Mouse (Mus musculus) intestine, embryonic 16.5 days (tissue): ENCODE measurements around the gene Pik3r5. TPM values are rescaled to one million over a fixed set of nuclear protein-coding genes. Genes with fewer than 3 reads are reported as not detected.

Source experiments
- ATAC-seq: fragments of 200-750 bp; cut with Nextera tagmentation; 2 replicates; pipeline ENCODE4 v1.8.0; 2017; ENCODE audit warnings: moderate TSS enrichment, moderate library complexity
- H3K27ac ChIP-seq: fragments of 300-500 bp; sonication (generic); 2 replicates; pipeline ENCODE4 v1.5.1; 2014; ENCODE audit warnings: mild to moderate bottlenecking, low read length
- H3K27me3 ChIP-seq: fragments of 300-500 bp; sonication (generic); replicated peaks from 2 replicates; pipeline ENCODE4 v1.6.1; 2014; ENCODE audit warnings: low read length, control low read depth, mixed read lengths; ENCODE audit not compliant: control insufficient read depth, insufficient read depth
- H3K36me3 ChIP-seq: fragments of 300-500 bp; sonication (generic); 2 replicates; pipeline ENCODE4 v1.6.1; 2014; ENCODE audit warnings: low read length, control low read depth; ENCODE audit not compliant: control insufficient read depth, insufficient read depth
- H3K4me1 ChIP-seq: fragments of 300-500 bp; sonication (generic); 2 replicates; pipeline ENCODE4 v1.6.1; 2014; ENCODE audit warnings: low read length, control low read depth, mixed read lengths; ENCODE audit not compliant: control insufficient read depth, insufficient read depth
- H3K4me2 ChIP-seq: fragments of 300-500 bp; sonication (generic); 2 replicates; pipeline ENCODE4 v1.6.1; 2014; ENCODE audit warnings: low read depth, low read length, control low read depth
- H3K4me3 ChIP-seq: fragments of 300-500 bp; sonication (generic); 2 replicates; pipeline ENCODE4 v1.5.1; 2014; ENCODE audit warnings: mild to moderate bottlenecking, low read length
- H3K9ac ChIP-seq: fragments of 300-500 bp; sonication (generic); 2 replicates; pipeline ENCODE4 v1.6.1; 2014; ENCODE audit warnings: low read depth, low read length
- H3K9me3 ChIP-seq: fragments of 300-500 bp; sonication (generic); 2 replicates; pipeline ENCODE4 v1.6.1; 2016; ENCODE audit warnings: low read length, control low read depth; ENCODE audit not compliant: control insufficient read depth
- WGBS: fragments of 180-500 bp; shearing (Covaris S2); extraction: QIAGEN DNeasy Blood & Tissue Kit; methylation state at CpG from one replicate; pipeline ENCODE4 v1.1.7; 2014; 5-methylcytosine and 5-hydroxymethylcytosine counted together
- polyA plus RNA-seq: library from polyadenylated mRNA; unstranded; fragments of >200 nt; fragmentation: Nextera tagmentation; extraction: Ambion mirVana; gene quantifications from 2 replicates; pipeline ENCODE4 v1.2.1, GENCODE M21; 2015

The Pik3r5 gene
- polyA plus RNA-seq, 1 experiment from 2014 or later = 0.54 TPM

DNA sequence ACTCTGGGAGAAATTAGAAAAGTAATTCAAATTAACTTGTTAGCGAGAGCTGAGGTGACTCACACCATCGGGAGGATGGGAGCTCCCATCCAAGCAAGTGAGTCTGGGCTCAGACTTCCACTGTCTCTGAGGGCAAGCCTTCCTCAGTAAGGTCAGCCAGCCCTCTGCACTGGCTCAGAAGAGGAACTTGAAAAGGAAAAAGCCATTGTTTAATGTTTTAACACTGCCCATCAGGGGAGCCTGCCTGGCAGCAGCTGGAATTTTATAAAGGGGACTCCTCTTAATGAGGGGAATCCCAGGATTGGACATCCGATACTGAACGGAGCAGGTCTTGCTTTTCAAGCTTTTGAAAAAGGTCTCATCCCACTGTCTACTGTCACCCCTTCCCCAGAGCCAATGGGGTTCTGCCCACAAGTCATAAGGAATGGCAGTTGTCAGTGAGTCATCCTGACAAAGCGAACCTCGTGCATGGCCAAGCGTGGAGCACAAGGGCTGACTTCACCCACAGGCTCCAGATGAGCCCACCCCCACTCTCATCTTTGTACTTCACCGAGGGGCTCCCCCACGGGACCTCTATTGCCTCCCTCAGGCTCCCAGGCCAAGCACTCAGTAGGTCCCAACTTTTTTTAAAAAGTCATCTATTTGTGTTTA is 36.2 kb downstream of the Pik3r5 start:
- 72% methylated on average over 9 of the region's 9 CpGs for WGBS

DNA sequence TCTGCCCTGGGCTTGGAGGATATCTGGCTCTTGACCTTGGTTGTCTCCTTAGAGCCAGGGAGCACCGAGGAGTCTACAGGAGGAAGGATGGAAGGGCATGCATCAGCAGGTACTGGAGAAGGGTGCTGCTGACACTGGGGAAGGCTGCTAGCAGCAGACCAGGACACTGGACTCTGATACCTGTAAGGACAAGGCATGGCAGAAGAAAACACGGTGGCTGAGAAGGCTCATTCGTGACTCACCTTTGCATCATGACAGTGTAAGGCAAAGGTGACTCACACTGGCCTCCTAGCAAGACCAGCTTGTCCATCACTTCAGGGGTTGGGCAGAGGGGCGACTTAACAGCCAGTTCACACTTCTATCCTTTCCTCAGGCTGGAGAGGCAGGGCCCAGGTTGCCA is 37.0 kb downstream of the Pik3r5 start:
- Histone ChIP-seq H3K9me3 (no peaks in the 10 kb centered on the region), H3K4me2 (no peak overlapping the region), H3K27ac (no peak overlapping the region), H3K4me3 (no peak overlapping the region), H3K27me3 (no peaks in the 10 kb centered on the region; the same call in 1 of the 2 replicates), H3K9ac (no peak overlapping the region), H3K36me3 (no peaks in the 10 kb centered on the region), H3K4me1 (no peaks in the 10 kb centered on the region)
- no peak for ATAC-seq
- 74% methylated on average over 4 of the region's 4 CpGs for WGBS

More for the DNA sequence above, 36.2 kb downstream of the Pik3r5 start:
- no peaks in the 10 kb centered on the region for H3K9me3 ChIP-seq
- no peak overlapping the region for H3K4me2 ChIP-seq
- no peak overlapping the region for H3K9ac ChIP-seq
- H3K27ac ChIP-seq = no peak overlapping the region
- H3K4me1 ChIP-seq = no peaks in the 10 kb centered on the region
- H3K27me3 ChIP-seq = no peaks in the 10 kb centered on the region
- no peak overlapping the region for H3K4me3 ChIP-seq
- no peaks in the 10 kb centered on the region for H3K36me3 ChIP-seq
- ATAC-seq = no peak

DNA sequence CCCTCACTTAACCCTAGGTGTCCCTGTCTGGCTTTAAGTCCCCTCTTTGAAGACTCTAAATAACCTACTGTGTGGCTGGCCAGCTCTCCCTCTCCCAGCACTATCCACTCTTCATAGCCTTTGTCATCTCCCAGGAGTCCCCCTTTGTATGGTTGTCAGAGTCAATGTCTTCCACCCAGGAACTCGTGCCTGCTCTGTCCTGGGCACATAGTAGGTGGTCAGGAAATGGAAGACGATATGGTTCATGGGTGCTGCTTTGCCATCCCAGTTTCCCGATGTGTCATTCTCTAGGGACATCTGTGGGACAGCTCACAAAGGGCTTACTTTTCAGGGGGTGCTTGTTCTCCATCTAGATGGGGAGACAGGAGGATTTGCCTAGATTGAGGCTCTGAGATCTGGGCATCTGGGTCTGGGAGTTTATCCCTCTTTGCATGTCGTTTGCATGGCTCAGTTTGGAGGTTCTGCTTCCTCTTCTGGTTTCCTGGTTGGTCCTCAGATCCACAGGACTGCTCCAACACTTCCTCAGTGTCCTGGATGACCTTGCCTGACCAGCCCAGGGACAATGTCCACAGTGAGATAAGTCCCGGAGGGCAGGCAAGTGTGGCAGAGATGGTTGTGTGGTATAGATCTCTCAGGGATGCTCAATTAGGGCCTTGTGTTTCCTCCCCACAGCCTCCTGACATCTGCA is 40.4 kb downstream of the Pik3r5 start:
- WGBS = 77% methylated on average over 5 of the region's 5 CpGs
- Histone ChIP-seq H3K9ac (no peak overlapping the region), H3K4me3 (no peak overlapping the region), H3K27me3 (no peaks in the 10 kb centered on the region; the same call in 1 of the 2 replicates), H3K4me1 (no peaks in the 10 kb centered on the region), H3K4me2 (no peak overlapping the region), H3K36me3 (no peaks in the 10 kb centered on the region), H3K27ac (no peak overlapping the region), H3K9me3 (no peaks in the 10 kb centered on the region)
- ATAC-seq = no peak

DNA sequence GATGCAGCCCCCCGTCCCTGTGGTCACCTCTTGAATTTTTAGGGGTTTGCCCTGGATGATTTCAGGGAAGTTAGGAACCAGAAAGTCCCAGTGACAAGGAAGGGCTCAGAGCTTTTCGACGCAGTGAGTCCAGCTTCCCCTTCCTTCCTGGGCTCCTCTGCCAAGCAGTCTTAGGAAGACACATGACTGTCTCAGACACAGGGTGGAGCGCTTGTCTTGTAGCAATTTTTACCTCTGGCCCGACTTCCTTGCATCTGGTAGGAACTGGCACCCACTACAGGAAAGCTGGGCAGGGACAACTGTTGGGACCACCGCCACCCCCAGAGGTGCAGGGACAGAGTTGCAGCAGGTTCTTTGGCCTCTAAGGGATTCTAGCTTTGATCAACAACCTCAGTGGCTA is 42.7 kb downstream of the Pik3r5 start:
- Histone ChIP-seq H3K27me3 (no peaks in the 10 kb centered on the region; the same call in 1 of the 2 replicates), H3K4me3 (no peak overlapping the region), H3K4me1 (no peaks in the 10 kb centered on the region), H3K4me2 (no peak overlapping the region), H3K36me3 (no peaks in the 10 kb centered on the region), H3K27ac (no peak overlapping the region), H3K9me3 (no peaks in the 10 kb centered on the region), H3K9ac (no peak overlapping the region)
- WGBS = 76% methylated on average over 6 of the region's 6 CpGs
- no peak for ATAC-seq

DNA sequence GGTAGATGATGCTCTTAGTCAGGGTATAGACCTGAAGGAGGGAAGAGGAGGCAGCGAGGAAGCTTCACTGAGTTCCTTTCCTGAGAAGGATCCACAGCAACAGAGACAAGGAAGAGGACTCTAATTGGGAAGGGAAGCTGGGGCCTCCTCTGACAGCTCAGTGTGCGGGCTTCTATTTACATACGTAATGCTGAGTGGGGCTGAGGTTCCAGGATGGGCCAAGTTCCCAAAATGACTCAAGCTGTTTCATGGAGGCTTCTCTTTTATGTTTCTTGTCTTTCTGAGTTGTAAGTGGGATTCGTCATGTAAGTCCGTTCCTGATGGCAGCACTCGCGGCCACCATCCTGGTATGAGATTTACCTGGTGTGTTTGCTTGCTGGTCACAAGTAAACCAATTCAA is 43.8 kb downstream of the Pik3r5 start:
- 83% methylated on average over 7 of the region's 7 CpGs for WGBS
- Histone ChIP-seq H3K27ac (no peak overlapping the region), H3K4me2 (no peak overlapping the region), H3K4me1 (no peaks in the 10 kb centered on the region), H3K36me3 (no peaks in the 10 kb centered on the region), H3K27me3 (no peaks in the 10 kb centered on the region; the same call in 1 of the 2 replicates), H3K9ac (no peak overlapping the region), H3K4me3 (no peak overlapping the region), H3K9me3 (no peaks in the 10 kb centered on the region)
- ATAC-seq = no peak

DNA sequence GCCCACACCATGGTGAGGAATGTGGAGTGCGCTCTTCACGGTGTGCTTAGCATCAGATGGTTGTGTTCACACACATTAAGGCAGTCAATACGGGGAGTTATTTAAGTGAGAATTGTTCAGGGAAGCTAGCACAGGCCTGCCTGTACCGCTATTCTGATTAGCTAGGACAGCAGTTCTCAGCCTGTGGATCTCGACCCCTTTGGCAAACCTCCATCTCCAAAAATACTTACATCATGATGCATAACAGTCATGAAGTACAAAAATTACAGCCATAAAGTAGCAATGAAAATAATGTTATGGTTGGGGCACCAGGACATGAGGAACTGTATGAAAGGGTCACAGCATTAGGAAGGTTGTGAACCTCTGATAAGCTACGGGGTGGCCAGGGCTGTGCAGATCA is 45.7 kb downstream of the Pik3r5 start:
- no peak overlapping the region for H3K9ac ChIP-seq
- no peak overlapping the region for H3K4me3 ChIP-seq
- H3K27me3 ChIP-seq = no peaks in the 10 kb centered on the region; the same call in 1 of the 2 replicates
- H3K36me3 ChIP-seq = no peaks in the 10 kb centered on the region
- no peaks in the 10 kb centered on the region for H3K9me3 ChIP-seq
- no peak overlapping the region for H3K4me2 ChIP-seq
- H3K27ac ChIP-seq = no peak overlapping the region
- no peak for ATAC-seq
- 67% methylated on average over 6 of the region's 6 CpGs for WGBS
- no peaks in the 10 kb centered on the region for H3K4me1 ChIP-seq

DNA sequence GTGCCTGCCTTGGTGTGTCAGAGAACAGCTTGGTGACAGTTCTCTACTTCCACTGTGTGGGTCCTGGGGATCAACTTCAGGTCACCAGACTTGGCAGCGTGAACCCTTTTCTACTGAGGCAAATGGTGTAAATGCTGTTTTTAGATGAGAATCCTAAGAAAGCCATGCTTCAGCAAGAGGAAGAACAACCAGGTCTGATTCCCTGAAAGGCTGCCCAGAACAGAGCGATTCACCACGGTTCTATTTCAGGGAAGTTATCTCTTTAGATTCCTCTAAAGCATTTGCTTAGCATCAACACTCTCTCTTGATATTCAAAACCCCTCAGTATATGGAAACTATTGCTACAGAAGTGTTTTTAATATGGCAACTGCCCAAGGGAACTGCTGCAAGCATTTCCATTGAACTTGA is 46.7 kb downstream of the Pik3r5 start:
- H3K27ac ChIP-seq = no peak overlapping the region
- H3K4me2 ChIP-seq = no peak overlapping the region
- H3K27me3 ChIP-seq = peaks cover under 1% of the 10 kb centered on the region; the same call in 1 of the 2 replicates
- H3K9me3 ChIP-seq = no peaks in the 10 kb centered on the region
- no peaks in the 10 kb centered on the region for H3K36me3 ChIP-seq
- ATAC-seq = no peak
- 68% methylated on average over 3 of the region's 3 CpGs for WGBS
- H3K4me1 ChIP-seq = no peaks in the 10 kb centered on the region
- no peak overlapping the region for H3K9ac ChIP-seq
- no peak overlapping the region for H3K4me3 ChIP-seq

DNA sequence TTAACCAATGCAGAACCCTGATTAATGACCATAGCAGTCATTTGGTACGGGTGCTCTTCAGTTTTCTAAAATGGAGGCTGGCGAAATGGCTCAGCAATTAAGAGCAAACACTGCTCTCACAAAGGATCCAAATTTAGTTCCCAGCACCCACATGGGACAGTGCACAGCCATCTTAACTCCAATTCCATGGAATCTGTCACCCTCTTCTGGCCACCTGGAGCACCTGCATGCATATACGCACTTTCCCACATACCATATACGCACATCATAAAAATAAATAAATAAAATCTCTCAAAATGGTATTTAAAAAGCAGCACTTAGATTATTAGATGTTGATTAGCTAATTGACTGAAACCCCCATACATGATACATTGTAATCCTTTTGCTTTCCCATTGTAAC is 48.7 kb downstream of the Pik3r5 start:
- no peaks in the 10 kb centered on the region for H3K4me1 ChIP-seq
- no peak overlapping the region for H3K4me3 ChIP-seq
- no peak overlapping the region for H3K27ac ChIP-seq
- 95% methylated on average over 4 of the region's 4 CpGs for WGBS
- ATAC-seq = no peak
- H3K36me3 ChIP-seq = no peaks in the 10 kb centered on the region
- no peak overlapping the region for H3K9ac ChIP-seq
- 0 out of 2 replicates have a peak, but pooled peaks cover 4% of the 10 kb centered on the region for H3K27me3 ChIP-seq
- H3K9me3 ChIP-seq = no peaks in the 10 kb centered on the region
- no peak overlapping the region for H3K4me2 ChIP-seq

DNA sequence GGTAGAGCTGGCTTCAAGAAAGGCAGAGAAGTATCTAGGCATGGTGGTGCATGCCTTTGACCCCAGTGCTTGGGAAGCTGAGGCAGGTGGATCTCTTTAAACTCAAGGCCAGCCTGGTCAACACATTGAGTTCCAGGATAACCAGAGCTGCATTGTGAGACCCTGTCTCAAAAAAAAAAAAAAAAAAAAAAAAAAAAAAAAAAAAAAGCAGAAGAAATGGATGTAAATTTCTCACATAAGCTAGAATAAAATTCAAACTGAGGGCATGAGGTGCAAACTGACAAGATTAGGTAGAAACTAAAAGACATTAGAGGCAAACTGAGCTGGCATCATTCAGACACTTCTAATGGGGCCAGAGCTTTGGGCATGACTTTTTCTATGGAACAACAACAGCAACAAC is 50.1 kb downstream of the Pik3r5 start:
- no peak for ATAC-seq
- no peaks in the 10 kb centered on the region for H3K9me3 ChIP-seq

More for the DNA sequence above, 50.1 kb downstream of the Pik3r5 start:
- no peak overlapping the region for H3K4me2 ChIP-seq
- H3K27ac ChIP-seq = no peak overlapping the region
- H3K4me1 ChIP-seq = no peaks in the 10 kb centered on the region
- H3K9ac ChIP-seq = no peak overlapping the region
- H3K4me3 ChIP-seq = no peak overlapping the region
- no peaks in the 10 kb centered on the region for H3K36me3 ChIP-seq
- 0 out of 2 replicates have a peak, but pooled peaks cover 4% of the 10 kb centered on the region for H3K27me3 ChIP-seq
